Mouse (Mus musculus) liver, embryonic 14.5 days (tissue): ENCODE results near the gene Kcnj14.

Experiments
- CTCF ChIP-seq: IDR thresholded peaks from 2 replicates; pipeline ENCODE4 v1.5.1; 2016; ENCODE audit warnings: antibody characterized with exemption, low read depth, control low read depth
- EP300 ChIP-seq: IDR thresholded peaks from 2 replicates; pipeline ENCODE4 v1.6.1; 2016; ENCODE audit warnings: antibody characterized with exemption, low read depth

- TF ChIP-seq CTCF, result no peak
- no peak for TF ChIP-seq EP300
Measured at GRCm38 (mm10) chr7:45797661-45798510, 26.7 kb downstream of the Kcnj14 start.
